Mouse (Mus musculus) left cerebral cortex, adult 8-10 months (tissue): ENCODE measurements around the gene Ccdc97. TPM values are rescaled to one million over a fixed set of nuclear protein-coding genes. Genes with fewer than 3 reads are reported as not detected.

Source experiments
- DNase-seq, 2 experiments: peaks; one replicate each; pipeline ENCODE4 v3.0.0; 2022; ENCODE audit warnings: low spot score in 2 of 2
- total RNA-seq, 4 experiments: library from RNA; stranded (reverse); gene quantifications; 2 replicates each; pipeline ENCODE4 v1.2.4; 2022

Ccdc97 gene
- total RNA-seq, 4 experiments from 2014 or later = 57.8 to 60.7 (median 58.4) TPM

- DNase-seq = no peak
Observed at GRCm38 (mm10) chr7:25720760-25721159, 1.9 kb upstream of the Ccdc97 start.

- peak in 1 of 2 experiments; percentile 84 for DNase-seq
Observed at GRCm38 (mm10) chr7:25719761-25720610, 1.1 kb upstream of the Ccdc97 start.

- DNase-seq = no peak
Observed at GRCm38 (mm10) chr7:25717478-25717877, 1.4 kb downstream of the Ccdc97 start.

GRCm38 (mm10) chr7:25715731-25716271 lies 3.1 kb downstream of the Ccdc97 start:
- no peak for DNase-seq

GRCm38 (mm10) chr7:25714581-25714980 lies 4.3 kb downstream of the Ccdc97 start:
- no peak for DNase-seq

- DNase-seq = no peak
Observed at GRCm38 (mm10) chr7:25712801-25713200, 6.1 kb downstream of the Ccdc97 start.

GRCm38 (mm10) chr7:25711731-25712197 lies 7.1 kb downstream of the Ccdc97 start:
- peak in 1 of 2 experiments; percentile 60 for DNase-seq

GRCm38 (mm10) chr7:25711165-25711564 lies 7.7 kb downstream of the Ccdc97 start:
- no peak for DNase-seq

GRCm38 (mm10) chr7:25710519-25711130 lies 8.3 kb downstream of the Ccdc97 start:
- DNase-seq = peak in 1 of 2 experiments; percentile 76

GRCm38 (mm10) chr7:25709961-25710360 lies 8.9 kb downstream of the Ccdc97 start:
- no peak for DNase-seq

GRCm38 (mm10) chr7:25707581-25708292 lies 11.2 kb downstream of the Ccdc97 start:
- no peak for DNase-seq

- no peak for DNase-seq
Observed at GRCm38 (mm10) chr7:25706578-25707170, 12.2 kb downstream of the Ccdc97 start.

- peak in 1 of 2 experiments; percentile 77 for DNase-seq
Observed at GRCm38 (mm10) chr7:25705801-25706251, 13.1 kb downstream of the Ccdc97 start.

- no peak for DNase-seq
Observed at GRCm38 (mm10) chr7:25704716-25705364, 14.0 kb downstream of the Ccdc97 start.

- DNase-seq = no peak
Observed at GRCm38 (mm10) chr7:25703793-25704494, 14.9 kb downstream of the Ccdc97 start.

GRCm38 (mm10) chr7:25702350-25702749 lies 16.5 kb downstream of the Ccdc97 start:
- no peak for DNase-seq

- no peak for DNase-seq
Observed at GRCm38 (mm10) chr7:25700732-25701131, 18.2 kb downstream of the Ccdc97 start.

- no peak for DNase-seq
Observed at GRCm38 (mm10) chr7:25699851-25700250, 19.0 kb downstream of the Ccdc97 start.

- DNase-seq = no peak
Observed at GRCm38 (mm10) chr7:25694104-25694503, 24.8 kb downstream of the Ccdc97 start.

- no peak for DNase-seq
Observed at GRCm38 (mm10) chr7:25690051-25690450, 28.8 kb downstream of the Ccdc97 start.
